Mouse (Mus musculus) spleen, adult 2 months (tissue): ENCODE results near the gene Gm37240. TPM values are rescaled to one million over a fixed set of nuclear protein-coding genes. Genes with fewer than 3 reads are reported as not detected.

Experiments
- DNase-seq, 2 experiments: peaks; one replicate each; pipeline versions ENCODE4 v3.0.0 to v3.0.0-alpha.2; 2012 to 2021; ENCODE audit warnings: low spot score in 2 of 2, low read depth in 1 of 2
- H3K27ac ChIP-seq: fragments of 200-500 bp; 2 replicates; pipeline ENCODE4 v1.5.1; 2012; ENCODE audit warnings: low read length, inconsistent platforms; ENCODE audit not compliant: insufficient read depth
- H3K27me3 ChIP-seq: fragments of 200-500 bp; 2 replicates; pipeline ENCODE4 v1.6.1; 2012; ENCODE audit warnings: mild to moderate bottlenecking, moderate library complexity, low read length, inconsistent platforms; ENCODE audit not compliant: control insufficient read depth, insufficient read depth
- H3K36me3 ChIP-seq: fragments of 200-500 bp; 2 replicates; pipeline ENCODE4 v1.6.1; 2012; ENCODE audit warnings: mild to moderate bottlenecking, low read length, inconsistent platforms; ENCODE audit not compliant: control insufficient read depth, insufficient read depth
- H3K4me1 ChIP-seq: fragments of 200-500 bp; 2 replicates; pipeline ENCODE4 v1.6.1; 2011; ENCODE audit warnings: inconsistent platforms; ENCODE audit not compliant: control insufficient read depth, insufficient read depth, insufficient read length
- H3K4me3 ChIP-seq: fragments of 200-500 bp; 2 replicates; pipeline ENCODE4 v1.5.1; 2011; ENCODE audit warnings: mild to moderate bottlenecking, inconsistent platforms; ENCODE audit not compliant: insufficient read depth, insufficient read length; ENCODE audit errors: extremely low read depth
- CTCF ChIP-seq: fragments of 200-500 bp; IDR thresholded peaks from 2 replicates; pipeline ENCODE4 v1.5.1; 2011; ENCODE audit warnings: mild to moderate bottlenecking, inconsistent platforms; ENCODE audit not compliant: insufficient read depth, insufficient read length, insufficient replicate concordance; ENCODE audit errors: extremely low read depth
- POLR2A ChIP-seq: fragments of 200-500 bp; IDR thresholded peaks from 2 replicates; pipeline ENCODE4 v1.6.1; 2011; ENCODE audit warnings: low read depth, low read length, inconsistent platforms
- WGBS: fragments of 180-500 bp; shearing (Covaris S2); methylation state at CpG from one replicate; pipeline ENCODE4 v1.1.7; 2018; 5-methylcytosine and 5-hydroxymethylcytosine counted together
- polyA plus RNA-seq: library from polyadenylated mRNA; depleted of rRNA; stranded (reverse); fragments of >200 nt; gene quantifications from 2 replicates; pipeline ENCODE4 v1.2.3, GENCODE M21; 2012

The Gm37240 gene
- polyA plus RNA-seq, 1 experiment: 1.1 TPM

- WGBS: 89% methylated on average over 8 of the region's 8 CpGs
- TF ChIP-seq POLR2A: no peak
- no peak for TF ChIP-seq CTCF
- no peak for DNase-seq
Measured at GRCm38 (mm10) chr3:84492657-84493056, 1394.7 kb downstream of the Gm37240 start.

GRCm38 (mm10) chr3:84492148-84492547 lies 1395.2 kb downstream of the Gm37240 start:
- WGBS: 21% methylated on average over 4 of the region's 4 CpGs
- no peaks in the 10 kb centered on the region for H3K4me1 ChIP-seq

More at GRCm38 (mm10) chr3:84492657-84493056, 1394.7 kb downstream of the Gm37240 start:
- Histone ChIP-seq H3K4me1 (no peaks in the 10 kb centered on the region), H3K36me3 (peaks cover 5% of the 10 kb centered on the region), H3K27ac (no peak overlapping the region), H3K4me3 (no peak overlapping the region), H3K27me3 (no peaks in the 10 kb centered on the region)

GRCm38 (mm10) chr3:84488716-84489115 lies 1398.6 kb downstream of the Gm37240 start:
- Histone ChIP-seq H3K27me3 (no peaks in the 10 kb centered on the region), H3K4me3 (no peak overlapping the region), H3K27ac (no peak overlapping the region), H3K36me3 (peaks cover 1% of the 10 kb centered on the region; the same call in 1 of the 2 replicates), H3K4me1 (no peaks in the 10 kb centered on the region)
- TF ChIP-seq CTCF (no peak), POLR2A (no peak)
- WGBS: 74% methylated on average over 6 of the region's 6 CpGs
- no peak for DNase-seq

More at GRCm38 (mm10) chr3:84492148-84492547, 1395.2 kb downstream of the Gm37240 start:
- no peak overlapping the region for H3K27ac ChIP-seq
- H3K4me3 ChIP-seq: no peak overlapping the region
- H3K36me3 ChIP-seq: peaks cover 3% of the 10 kb centered on the region
- no peaks in the 10 kb centered on the region for H3K27me3 ChIP-seq
- no peak for TF ChIP-seq POLR2A
- TF ChIP-seq CTCF: no peak
- no peak for DNase-seq

- Histone ChIP-seq H3K4me1 (peaks cover 9% of the 10 kb centered on the region), H3K4me3 (no peak overlapping the region), H3K27me3 (peaks cover 8% of the 10 kb centered on the region), H3K36me3 (no peaks in the 10 kb centered on the region), H3K27ac (no peak overlapping the region)
- TF ChIP-seq CTCF (no peak), POLR2A (no peak)
- 88% methylated on average over 3 of the region's 3 CpGs for WGBS
- no peak for DNase-seq
Measured at GRCm38 (mm10) chr3:84484891-84485290, 1402.4 kb downstream of the Gm37240 start.

GRCm38 (mm10) chr3:84484333-84484732 lies 1403.0 kb downstream of the Gm37240 start:
- Histone ChIP-seq H3K4me3 (no peak overlapping the region), H3K4me1 (peaks cover 13% of the 10 kb centered on the region), H3K27me3 (peaks cover 13% of the 10 kb centered on the region), H3K36me3 (no peaks in the 10 kb centered on the region), H3K27ac (no peak overlapping the region)
- DNase-seq: no peak
- WGBS: 87% methylated on average over 4 of the region's 4 CpGs
- no peak for TF ChIP-seq POLR2A
- no peak for TF ChIP-seq CTCF

GRCm38 (mm10) chr3:84482121-84482520 lies 1405.2 kb downstream of the Gm37240 start:
- no peak overlapping the region for H3K27ac ChIP-seq
- 90% methylated on average over 6 of the region's 6 CpGs for WGBS
- peaks cover 13% of the 10 kb centered on the region for H3K4me1 ChIP-seq
- no peaks in the 10 kb centered on the region for H3K36me3 ChIP-seq
- H3K27me3 ChIP-seq: peaks cover 16% of the 10 kb centered on the region
- no peak for TF ChIP-seq POLR2A
- no peak for TF ChIP-seq CTCF
- H3K4me3 ChIP-seq: no peak overlapping the region
- no peak for DNase-seq

- Histone ChIP-seq H3K4me1 (peaks cover 13% of the 10 kb centered on the region), H3K27me3 (peaks cover 16% of the 10 kb centered on the region), H3K36me3 (no peaks in the 10 kb centered on the region), H3K27ac (no peak overlapping the region), H3K4me3 (no peak overlapping the region; the same call in 1 of the 2 replicates)
- TF ChIP-seq POLR2A: no peak
- no peak for TF ChIP-seq CTCF
- 8% methylated on average over 11 of the region's 11 CpGs for WGBS
- DNase-seq: no peak
Measured at GRCm38 (mm10) chr3:84481104-84481503, 1406.2 kb downstream of the Gm37240 start.
